Mouse (Mus musculus): ENCODE data around the gene Scyl1.

DNA sequence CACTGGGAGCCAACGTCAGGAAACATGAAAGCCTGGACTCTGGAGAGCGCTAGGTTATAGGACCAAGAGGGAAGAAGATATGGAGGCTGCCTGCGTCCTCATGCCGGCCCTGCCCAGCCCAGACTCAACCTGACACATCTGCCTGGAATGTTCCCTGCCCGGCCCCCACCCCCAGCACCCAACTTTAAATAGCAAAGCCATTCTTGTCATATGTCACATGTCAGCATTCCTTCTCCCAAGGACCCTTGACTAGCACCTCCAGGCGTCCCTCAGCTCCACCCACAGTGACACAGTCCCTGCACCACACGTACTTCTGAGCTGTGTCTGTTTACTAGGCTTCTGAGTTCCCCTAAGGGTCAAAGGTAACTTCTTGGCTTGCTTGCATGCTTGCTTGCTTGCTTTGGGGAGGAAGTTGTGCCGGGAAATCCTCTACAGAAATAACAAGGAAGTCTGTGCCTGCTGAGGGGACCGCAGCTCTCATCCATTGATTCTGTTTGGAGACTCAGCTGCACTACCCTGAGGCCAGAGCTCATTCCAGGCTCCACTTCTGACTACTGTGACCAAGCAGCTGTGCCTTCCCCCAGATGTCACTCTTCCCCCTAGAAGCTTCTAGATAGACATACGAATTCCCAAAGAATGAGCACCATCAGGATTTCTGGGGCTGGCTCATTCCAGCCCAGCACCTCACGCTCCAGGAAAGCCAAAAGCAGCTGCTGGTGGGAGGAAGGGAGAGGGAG is 39.1 kb upstream of the Scyl1 start:
- TF ChIP-seq CTCF (IDR thresholded peaks at IDR 0.05; ENCODE audit: extremely low read depth, insufficient read length, insufficient replicate concordance, low read depth, low read length) (0 out of 2 replicates have a peak, but pooled peaks have one; percentile 2), POLR2A (IDR thresholded peaks at IDR 0.05; ENCODE audit: low read depth, low read length) (0 out of 2 replicates have a peak, but pooled peaks have one; percentile 11)

Measured in small intestine, adult 2 months (tissue).